Mouse (Mus musculus): ENCODE measurements around the gene Pyy.

GRCm38 (mm10) chr11:102146531-102146930, 38.9 kb upstream of the Pyy start:
- TF ChIP-seq MAFK (IDR thresholded peaks at IDR 0.05; ENCODE audit: insufficient read depth, low read depth, low read length) (no peak), HCFC1 (IDR thresholded peaks at IDR 0.05; ENCODE audit: borderline replicate concordance, insufficient read depth, low read length) (no peak), ZNF384 (IDR thresholded peaks at IDR 0.05; ENCODE audit: low read depth, low read length) (no peak), CHD2 (IDR thresholded peaks at IDR 0.05; ENCODE audit: low read depth, low read length) (no peak)

Measured in ES-E14 (cell line).